In genomic region chr12:85753223-85753622, GRCm38 (mm10) we compare ENCODE assay signal across 26 mouse cellular contexts. TPM values are rescaled to one million over a fixed set of nuclear protein-coding genes. Genes with fewer than 3 reads are reported as not detected.
"Had no signal": no experiment of that assay in that cellular context is flagged by ENCODE, and none has a peak within 500 bp of the region (broad histone marks: within the 10 kb centered on the region; RNA-seq: fewer than 3 reads in every experiment).

No protein-coding gene starts in this region.

- H3K36me3 ChIP-seq: heart, embryonic 10.5 days; heart, embryonic 12.5 days; hindbrain, embryonic 10.5 days; hindbrain, embryonic 12.5 days; kidney, embryonic 15.5 days; limb, embryonic 13.5 days; limb, embryonic 15.5 days; liver, embryonic 13.5 days; liver, embryonic 15.5 days had no signal

- H3K9ac ChIP-seq: heart, embryonic 12.5 days; hindbrain, embryonic 12.5 days; hindbrain, embryonic 14.5 days; kidney, embryonic 15.5 days; limb, embryonic 13.5 days; limb, embryonic 15.5 days; liver, embryonic 13.5 days; liver, embryonic 15.5 days had no signal

- H3K27me3 ChIP-seq: heart, embryonic 12.5 days; hindbrain, embryonic 12.5 days; limb, embryonic 13.5 days; limb, embryonic 15.5 days; liver, embryonic 13.5 days; liver, embryonic 15.5 days had no signal

- H3K4me3 ChIP-seq: heart, embryonic 10.5 days; heart, embryonic 12.5 days; hindbrain, embryonic 10.5 days; hindbrain, embryonic 12.5 days; kidney, embryonic 15.5 days; layer of hippocampus, adult 2 months; limb, embryonic 13.5 days; limb, embryonic 15.5 days; liver, embryonic 13.5 days; liver, embryonic 15.5 days had no signal

- H3K27ac ChIP-seq: heart, embryonic 10.5 days; hindbrain, embryonic 10.5 days; hindbrain, embryonic 12.5 days; hindbrain, embryonic 14.5 days; kidney, embryonic 15.5 days; layer of hippocampus, adult 2 months; limb, embryonic 13.5 days; limb, embryonic 15.5 days; liver, embryonic 13.5 days; liver, embryonic 15.5 days had no signal

- H3K4me2 ChIP-seq: heart, embryonic 12.5 days; hindbrain, embryonic 12.5 days; hindbrain, embryonic 14.5 days; kidney, embryonic 15.5 days; limb, embryonic 13.5 days; limb, embryonic 15.5 days; liver, embryonic 13.5 days; liver, embryonic 15.5 days had no signal

- DNase-seq: gastrocnemius, postnatal 10 days; gastrocnemius, postnatal 25 days; heart, adult 18-20 months; heart, postnatal 10 days; heart, postnatal 4 days; kidney, adult 11 months; kidney, adult 9 months; kidney, postnatal 10 days; kidney, postnatal 25 days; kidney, postnatal 4 days; layer of hippocampus, postnatal 36 days; left cerebral cortex, postnatal 4 days; liver, embryonic 13.5 days had no signal

- H3K4me1 ChIP-seq: heart, embryonic 12.5 days; hindbrain, embryonic 10.5 days; hindbrain, embryonic 12.5 days; limb, embryonic 13.5 days; limb, embryonic 15.5 days; liver, embryonic 13.5 days had no signal

- H3K9me3 ChIP-seq: heart, embryonic 10.5 days; heart, embryonic 12.5 days; hindbrain, embryonic 10.5 days; hindbrain, embryonic 12.5 days; kidney, embryonic 15.5 days; limb, embryonic 13.5 days; limb, embryonic 15.5 days; liver, embryonic 13.5 days; liver, embryonic 15.5 days had no signal

- ATAC-seq: hindbrain, embryonic 16.5 days; intestine, embryonic 16.5 days had no signal

RNA-seq across cellular contexts. Expression of gene Flvcr2, which starts 6.9 kb away (rescaled TPM):
- total RNA-seq: granulocyte monocyte progenitor cell, adult 5-6 weeks had no signal
